Mouse (Mus musculus): Measurements from ENCODE around the gene Mbip.
A peak's percentile ranks its signal among the peaks of the same experiment; 100 is the strongest.

Mbip gene

DNA sequence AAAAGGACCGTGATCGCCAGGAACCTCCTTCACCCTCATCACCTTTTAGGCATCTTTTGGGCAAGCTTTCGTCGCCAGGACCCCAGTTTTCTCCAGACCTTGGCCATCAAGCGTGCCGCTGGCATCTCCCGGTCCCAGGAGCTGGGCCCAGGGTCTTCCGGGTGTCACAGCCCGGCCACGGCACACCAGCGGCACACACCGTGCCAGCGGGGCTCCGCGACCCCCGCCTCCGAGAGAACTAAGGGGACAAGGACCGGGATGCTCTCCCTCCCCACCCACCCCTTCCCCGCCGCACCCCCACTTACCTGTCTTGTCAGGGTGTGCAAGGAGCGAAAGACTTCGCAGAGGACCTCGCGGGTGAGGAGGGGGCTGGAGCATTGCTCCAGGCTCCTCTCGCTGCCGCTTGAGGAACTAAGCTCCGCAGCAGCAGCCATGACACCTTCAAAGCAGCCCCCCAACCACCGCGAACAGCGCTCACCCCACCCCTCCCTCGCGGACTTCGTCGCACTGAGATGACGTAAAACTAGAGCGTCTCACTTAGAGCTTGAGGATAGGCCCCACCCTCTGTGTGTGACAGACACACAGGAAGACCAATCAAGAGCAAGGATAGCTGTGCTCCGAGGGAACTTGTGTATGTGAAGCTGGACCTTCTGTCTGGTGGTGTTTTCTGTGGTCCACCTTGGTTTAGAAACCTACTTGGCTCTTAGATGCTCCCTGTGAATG lies at the start of gene Mbip:
Gene Mbip (minus strand): TSS at position 528 of the 723 bp plus-strand sequence.
- DNase-seq, result peak; percentile 93

DNA sequence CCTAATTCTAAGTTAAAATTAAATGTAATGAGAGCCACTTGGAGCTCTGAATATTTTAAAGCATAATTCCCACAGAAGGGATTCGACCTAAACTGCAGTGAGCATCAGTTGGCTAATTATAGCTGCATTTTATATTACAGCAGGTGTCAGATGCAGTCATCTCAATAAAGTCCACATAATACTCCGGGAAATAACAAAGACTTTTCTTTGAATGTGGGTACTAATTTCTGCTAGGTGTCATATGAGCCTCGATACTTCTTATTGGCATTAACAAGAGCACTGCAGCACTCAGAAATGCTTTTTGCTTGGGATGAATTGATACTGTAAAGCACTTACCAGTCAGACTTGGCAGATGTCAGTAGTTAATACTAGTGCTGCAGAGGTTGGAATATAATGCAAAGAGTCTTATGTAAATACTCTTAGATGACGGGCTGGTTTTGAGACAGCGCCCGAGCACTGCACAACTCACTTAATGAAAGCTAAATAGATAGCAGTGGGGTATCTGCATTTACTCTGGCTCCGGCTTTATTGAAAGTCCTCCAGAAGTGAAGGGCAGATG lies 42.0 kb upstream of the Mbip start:
- no peak for DNase-seq

DNA sequence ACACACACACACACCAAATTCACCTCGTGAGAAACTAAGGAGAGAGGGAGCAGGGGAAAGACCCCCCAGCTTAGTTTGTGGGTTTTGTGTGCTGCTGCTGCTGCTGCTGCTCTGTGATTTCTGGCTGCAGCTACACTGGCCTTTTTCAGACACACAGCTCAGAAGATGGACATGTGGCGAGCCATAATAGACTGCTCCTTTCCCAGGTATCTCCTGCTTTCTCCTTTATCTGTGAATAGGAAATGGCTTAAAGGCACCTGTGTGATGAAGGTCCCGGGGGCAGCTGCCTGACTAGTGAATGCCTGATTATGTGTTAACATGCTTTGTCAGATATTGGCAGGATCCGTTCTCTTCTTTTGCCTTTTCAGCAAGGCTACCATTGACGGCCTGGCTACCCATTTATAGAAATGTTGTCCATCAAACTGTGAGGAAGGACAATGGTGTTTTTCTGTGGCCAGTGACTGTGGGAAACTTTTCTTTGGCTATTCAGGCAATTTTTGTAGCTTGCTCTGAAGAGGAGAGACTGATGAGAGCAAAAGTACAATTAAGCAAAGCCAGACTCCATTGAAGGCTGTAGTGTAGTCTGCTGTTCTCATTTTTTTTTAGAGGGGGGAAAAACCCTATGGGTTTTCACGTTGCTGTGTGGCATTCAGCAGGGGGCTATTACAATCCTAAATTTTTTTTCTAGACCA lies 41.4 kb upstream of the Mbip start:
- no peak for DNase-seq

DNA sequence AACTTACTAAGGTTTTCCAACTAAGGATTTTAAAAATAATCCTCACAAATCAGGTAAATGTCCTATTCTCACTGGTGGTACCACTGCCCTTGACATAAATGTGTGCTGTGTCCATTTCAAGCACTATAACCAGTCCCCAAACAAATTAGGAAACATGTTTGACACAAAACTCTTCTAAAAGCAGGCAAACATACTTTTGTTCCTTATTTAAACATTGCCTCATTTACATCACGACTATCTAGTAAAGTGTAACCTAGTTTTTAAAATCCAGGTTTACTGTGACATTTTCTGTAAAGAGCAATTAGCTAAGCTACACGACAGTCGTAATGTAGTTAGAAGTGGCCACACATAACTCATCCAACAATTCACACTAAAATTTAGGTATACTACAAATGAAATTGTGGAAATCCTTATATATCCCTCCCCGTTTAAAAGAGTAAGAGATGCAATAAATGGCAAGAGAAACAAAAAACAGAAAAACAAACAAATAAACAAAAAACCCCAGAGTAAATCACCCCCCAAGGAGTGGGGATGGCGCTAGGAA lies 851 bp downstream of the Mbip start:
- DNase-seq, result no peak

DNA sequence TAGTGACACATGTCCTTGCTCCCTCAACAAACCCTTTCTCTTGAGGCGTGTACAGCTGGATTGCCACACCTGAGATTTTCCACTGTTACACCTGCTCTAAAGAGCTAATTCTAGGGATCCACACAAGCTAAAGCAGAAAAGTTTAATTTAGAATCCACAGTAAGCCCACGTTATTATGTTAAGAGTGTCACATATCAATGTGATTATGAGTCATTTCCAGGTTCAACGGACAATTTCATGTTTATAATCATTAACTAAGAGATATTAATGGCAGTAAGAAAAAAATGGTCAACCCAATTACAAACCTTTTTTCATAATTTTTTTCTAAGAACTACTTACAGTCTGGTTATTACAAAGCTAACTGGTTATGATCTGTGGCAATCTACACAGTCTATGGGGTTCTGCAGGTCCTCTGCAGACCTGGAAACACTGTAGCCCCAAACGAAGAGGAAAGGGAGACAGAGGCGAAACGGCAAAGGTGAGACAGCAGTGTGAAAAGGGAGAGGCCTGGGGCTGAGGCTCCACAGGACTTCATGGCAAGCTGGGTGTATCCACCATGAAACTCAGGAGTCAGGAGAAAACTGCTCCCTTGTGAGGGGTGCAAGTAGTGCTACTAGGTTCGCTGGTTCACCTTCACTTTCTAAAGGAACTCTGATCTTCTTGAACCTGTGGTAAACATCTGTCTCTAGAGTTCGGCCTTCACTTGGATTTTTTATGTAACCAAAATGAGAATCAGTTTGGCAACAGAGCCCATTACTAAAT lies 6.2 kb downstream of the Mbip start:
- DNase-seq, result no peak

DNA sequence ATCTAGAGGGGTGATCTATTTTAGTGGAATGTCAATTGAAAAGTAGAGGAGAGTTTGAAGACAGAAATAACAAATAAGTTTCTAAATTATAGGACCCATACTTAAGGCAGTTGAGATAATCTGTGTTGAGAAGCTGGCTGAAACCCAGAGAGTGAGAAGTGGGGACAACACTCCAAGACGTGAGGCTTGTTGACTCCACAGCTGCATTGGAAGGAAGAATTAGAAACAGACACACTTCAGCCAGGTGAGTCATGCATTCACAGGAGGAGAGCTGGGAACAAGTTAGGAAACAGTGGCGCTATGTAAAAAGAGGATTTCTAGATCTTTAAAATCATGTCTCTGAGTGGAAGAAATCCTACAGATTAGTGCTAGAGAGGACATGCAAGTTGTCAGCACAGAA lies 12.2 kb downstream of the Mbip start:
- DNase-seq, result no peak

DNA sequence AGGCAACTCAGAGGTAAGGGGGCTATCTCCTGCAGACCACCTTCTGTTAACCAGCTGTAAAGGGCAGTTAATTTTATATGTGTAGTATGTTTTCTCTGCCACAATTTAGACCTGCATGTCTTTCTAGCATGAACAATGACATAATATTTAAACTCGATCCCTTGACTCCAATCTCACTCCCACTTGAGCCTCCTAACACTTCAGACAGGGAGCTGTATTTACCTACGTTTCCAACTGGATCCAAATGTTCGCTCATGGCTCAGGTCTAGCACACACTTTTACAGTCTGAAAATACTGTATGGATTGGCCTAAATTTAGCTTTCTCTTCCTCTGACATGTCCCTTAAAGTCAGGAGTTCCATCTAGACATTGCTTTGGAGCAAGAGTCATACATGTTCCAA lies 13.2 kb downstream of the Mbip start:
- no peak for DNase-seq

DNA sequence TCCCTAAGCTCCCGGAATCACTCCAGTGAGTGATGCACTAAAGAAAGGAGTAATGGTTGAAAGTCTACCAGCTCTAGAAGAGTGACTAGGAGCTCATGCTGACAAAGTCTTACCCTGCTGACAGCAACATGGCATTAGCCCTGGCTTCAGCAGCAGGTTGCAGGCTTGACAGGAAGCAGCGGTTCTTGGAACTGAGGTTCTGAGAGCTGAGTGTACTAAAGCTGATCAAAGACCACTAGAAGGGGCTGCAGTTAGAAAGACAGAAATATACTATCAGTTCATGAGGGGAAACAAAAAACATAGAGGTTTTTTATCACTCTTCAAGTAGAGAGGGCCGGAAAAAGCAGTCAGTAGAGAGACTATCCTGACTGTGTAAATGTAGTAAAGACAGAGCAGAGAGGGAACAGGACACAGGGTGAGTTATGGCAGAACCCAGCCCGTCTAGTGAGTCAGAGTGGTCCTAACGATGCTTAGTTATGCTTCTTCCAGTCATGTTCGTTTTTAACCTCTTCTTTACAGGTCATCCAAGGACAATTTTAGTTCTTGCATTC lies 18.2 kb downstream of the Mbip start:
- no peak for DNase-seq

DNA sequence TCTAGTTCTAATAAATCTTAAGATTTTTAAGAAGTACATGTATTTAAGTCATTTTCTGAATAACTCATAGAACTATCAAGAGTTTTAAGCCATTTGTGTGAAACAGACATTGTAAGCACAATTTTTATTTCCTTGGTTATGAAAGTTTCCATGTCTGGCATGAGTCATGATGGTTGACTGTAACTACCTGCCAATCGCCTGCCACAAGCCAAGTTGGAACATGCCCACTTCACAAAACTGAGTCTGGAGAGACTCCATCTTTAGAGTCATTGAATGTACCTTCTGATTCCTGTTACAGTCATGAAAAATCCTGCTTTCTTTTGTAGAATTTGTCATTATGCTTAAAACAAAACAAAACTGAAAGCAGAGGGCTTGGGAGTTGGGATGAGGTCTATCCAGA lies 19.8 kb downstream of the Mbip start:
- no peak for DNase-seq

DNA sequence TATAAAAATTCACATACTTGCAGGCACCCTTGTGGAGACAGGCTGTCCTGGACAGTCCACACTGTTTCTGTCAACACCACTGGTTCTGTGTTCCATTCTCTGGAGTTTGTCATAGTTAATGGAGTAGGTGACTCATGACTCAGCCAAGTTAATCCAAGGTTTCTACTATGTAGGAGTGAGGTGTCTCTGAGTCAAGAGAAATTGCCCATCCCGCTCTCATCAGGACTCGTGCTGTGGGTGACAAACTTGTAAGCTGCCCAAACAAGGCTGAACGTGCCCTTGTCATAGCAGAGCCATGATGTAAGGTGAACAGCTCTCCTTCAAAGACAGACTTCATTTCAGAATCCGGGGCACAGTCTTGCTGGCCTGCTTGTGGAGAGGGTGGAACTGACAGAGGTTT lies 26.8 kb downstream of the Mbip start:
- DNase-seq, result no peak

DNA sequence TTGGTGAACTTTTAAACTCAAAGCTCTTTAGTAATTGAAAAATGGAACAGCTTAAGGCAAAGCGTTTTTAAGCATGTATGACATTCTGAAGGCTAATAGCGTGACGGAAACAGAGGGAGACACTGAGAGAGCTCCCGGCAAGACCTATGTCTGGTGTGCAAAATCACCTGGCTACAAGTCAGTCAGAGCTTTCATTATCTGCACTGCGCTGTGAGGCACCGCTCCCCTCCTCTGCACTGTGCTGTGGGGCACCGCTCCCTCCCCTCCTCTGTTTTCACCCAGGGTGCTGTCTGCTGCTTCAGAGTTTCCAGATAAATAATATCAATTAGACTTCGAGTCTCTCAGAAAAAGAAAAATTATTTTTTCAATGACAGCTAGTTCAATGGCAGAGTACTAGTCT lies 27.6 kb downstream of the Mbip start:
- DNase-seq, result no peak

DNA sequence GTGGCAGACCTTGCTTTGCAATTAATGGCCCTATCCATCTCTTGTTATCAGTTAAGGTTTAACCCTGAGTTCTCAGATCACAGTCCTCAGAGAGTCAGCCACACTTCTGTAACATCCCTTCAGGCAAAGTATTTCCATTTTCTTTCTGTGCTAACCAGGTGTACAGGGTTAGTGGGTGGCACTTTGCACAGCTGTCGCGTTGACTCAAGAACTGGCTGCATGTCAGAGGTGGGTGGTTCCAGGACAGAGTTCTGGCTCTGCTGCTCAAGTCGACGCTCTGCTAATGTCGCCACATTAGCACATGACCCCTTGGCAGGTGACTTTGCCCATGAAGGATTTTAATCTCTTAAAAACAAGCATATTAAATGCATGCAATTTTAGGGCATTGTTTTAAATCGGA lies 39.9 kb downstream of the Mbip start:
- DNase-seq, result no peak

DNA sequence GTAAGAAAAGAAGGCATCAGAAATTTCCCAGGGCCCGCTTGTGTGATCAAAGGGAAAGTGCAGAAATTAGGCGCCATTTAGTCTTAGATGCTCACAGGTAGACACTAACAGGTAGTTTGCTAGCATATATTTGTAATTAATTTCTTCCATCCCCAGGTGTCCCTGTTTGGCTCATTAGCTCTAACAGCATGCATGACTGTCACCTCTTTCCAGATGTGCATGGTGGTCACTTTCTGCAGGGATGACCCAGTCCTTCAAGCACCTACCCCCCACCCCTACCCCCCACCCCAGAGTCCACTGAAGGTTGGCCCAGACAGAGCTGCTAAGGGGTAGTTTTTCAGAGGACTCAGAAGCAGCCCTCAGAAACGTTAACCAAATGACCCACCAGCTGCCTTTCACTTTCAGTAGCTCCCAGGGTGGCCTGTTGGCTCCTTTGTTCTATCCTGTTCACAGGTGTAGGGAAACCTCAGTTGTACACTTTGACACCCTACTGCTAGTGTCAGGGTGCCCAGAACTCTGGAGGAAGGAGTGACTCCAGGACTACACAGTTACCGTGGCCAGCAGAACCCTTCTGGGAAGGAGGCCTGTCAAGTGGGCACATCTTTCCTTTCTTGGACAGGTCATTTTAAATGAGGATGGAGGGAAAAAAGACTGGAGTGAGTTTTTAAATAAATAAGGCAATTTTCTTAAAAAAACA lies 43.2 kb downstream of the Mbip start:
- DNase-seq, result no peak

DNA sequence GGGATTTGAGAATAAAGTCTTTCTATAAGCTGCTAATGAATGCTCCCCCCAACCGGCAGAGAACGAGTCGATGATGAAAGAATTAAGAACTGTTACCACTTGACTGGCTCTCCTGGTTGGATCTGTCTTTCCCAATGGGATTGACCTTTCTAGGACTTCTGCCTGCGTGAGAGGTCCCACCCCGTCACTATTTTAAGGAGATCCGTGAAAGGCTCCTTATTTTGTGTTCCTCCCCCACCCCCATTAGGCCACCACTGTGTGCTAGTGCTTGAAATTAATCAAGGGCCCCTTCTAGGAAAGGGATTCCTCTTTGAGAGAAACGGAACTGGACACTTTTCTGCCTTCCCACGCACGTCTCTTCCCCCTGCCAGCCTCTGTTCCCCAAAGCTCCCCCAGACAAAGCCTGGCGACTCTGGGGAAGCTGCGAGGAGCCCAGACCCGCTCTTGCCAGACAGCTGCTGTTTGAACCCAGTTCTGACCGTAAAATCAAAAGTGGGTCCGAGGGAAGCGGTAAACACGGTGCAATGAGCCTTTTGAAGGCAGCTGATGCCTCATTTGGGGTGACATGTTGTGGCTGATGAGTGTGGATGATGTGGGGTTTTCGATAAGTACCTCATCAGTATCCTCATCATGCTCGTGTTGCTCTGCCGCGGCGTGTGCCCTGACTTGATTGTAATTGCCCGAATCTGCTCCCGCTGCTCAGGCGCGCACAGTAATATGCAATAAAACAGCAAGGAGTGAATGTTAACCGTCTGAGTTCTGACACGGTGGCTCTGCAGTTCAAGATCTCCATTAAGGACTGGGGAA lies 44.0 kb downstream of the Mbip start:
- no peak for DNase-seq

DNA sequence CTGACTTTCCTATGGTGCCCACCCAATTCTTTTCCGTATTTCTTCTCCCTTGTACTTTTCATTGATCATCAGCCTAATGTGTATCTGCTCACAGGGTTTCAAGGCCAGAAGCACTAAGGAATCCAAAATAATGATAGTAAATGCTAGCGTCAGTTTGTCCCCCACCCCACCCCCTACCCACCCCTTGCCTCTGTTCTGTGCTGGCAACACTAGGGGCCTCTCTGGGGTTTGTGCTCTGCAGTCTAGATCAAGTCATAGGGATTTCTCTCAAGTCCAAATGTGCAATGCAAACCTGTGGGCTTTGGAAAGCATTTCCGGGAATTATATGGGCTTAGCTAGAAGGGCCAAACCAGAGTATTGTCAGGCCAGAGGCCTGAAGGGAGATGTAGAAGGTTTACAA lies 46.1 kb downstream of the Mbip start:
- no peak for DNase-seq

DNA sequence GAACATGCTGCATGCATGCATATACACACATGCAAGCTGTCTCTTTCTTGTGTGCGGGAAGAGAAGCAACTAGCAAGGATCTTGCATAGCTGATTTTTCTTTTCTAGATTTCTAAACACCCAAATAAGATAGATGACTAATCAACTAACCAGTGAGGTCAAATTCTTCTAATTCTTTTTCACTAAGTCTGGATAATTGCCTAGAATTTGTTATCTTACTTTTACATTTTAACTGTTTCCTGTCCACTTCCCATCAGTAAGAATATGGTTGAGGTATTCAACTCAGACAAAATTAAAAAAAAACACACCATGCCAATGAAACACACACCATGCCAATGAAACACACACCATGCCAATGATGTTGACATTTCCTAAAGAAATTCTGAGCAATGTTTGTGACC lies 46.8 kb downstream of the Mbip start:
- DNase-seq, result no peak

DNA sequence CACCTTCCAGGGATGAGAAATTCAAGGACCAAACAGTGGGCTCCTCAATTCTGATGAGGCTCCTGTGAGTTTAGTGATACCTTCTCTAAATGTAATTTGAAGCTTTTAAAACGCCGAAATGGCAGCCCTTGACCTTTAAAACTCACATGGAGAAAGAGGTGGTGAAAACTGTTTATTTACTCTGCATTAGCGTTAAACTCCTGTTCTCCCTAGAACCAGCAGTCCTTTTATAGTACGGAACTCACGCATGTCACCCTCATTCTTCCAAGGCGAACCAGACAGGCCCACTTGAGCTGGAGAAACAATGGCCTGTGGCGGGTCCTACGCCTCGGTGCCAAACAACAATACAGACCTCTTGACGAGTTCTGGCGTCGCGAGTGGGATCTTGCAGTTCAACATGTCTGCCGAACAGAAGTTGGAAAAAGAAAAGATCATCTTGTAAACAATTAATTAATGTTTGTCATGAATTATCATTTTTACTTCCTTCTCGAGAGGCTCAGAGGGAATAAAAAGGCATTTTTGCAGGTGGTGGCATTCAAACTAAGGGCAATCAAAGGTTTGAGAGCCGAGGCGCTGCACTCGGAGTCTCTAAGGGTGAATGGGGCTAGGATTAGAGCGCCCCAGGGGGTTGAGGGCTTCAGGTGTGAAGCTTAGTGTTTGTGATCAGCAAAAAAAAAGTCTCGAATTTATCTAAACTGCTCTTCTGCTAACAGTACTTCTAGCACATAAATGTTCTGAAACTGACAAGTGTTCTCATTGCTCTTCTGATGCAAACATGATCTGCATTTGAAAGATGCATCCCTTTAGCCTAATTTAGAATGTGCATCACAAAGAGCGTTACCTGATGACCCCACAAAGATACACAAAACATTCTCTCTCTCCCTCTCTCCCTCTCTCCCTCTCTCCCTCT lies 47.5 kb downstream of the Mbip start:
- no peak for DNase-seq

DNA sequence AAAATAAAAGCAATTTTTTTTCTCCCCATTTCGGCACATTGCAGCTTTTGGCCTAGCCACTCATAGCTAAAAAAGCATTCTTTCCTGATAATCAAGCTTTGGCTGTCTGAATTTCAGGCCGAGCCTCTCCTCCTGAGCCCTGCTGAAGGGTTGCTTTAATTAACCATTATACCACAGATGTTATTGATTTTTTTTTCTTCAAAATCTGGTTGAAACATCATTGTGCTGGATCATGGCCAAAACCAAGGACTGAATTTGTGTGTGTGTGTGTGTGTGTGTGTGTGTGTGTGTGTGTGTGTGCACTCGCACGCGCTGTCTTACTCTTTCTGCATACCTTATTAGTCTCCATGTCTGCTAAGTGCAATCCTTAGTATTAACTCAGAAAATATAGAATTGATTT lies 48.6 kb downstream of the Mbip start:
- no peak for DNase-seq

DNA sequence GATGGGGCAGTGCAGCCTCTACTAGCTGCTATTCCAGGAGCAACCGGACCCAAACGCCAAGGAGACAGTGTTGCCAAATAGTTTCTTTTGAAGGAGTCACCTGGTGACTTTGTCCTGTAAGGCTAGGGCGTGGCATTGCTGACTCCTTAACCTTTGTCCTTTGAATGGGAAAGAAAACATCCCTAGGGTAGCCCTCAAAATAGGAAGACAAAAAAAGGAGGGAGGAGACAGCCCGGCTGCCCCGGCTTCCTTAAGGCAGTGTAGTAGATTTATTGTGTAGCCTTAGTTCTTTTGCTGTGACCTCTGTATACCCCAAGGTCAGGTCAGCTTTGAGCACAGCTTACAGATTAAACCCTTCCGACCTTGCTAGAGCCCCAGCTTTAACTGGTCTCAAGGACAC lies 49.2 kb downstream of the Mbip start:
- no peak for DNase-seq

DNA sequence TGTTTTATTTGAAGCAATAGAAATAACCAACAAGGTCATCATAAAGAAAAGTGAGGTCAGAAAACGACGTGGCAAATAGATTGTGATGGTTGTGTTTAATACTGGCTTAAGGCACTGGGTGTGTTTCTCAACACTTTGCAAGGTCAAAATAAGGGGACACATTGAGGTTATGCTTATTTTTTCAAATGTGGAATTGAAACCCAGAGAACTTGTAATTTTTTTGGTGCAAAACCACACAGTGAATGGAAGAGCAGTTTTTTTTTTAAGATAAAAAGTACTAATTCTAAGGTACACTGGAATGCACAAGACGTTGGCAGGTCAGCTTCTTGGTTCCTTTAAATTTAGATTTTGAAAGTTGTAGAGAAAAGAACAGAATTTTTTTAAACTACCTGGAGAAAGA lies 50.5 kb downstream of the Mbip start:
- no peak for DNase-seq
